Mouse (Mus musculus) left cerebral cortex, adult 9 months (tissue): ENCODE measurements around the gene Nrcam.

Experiments
- DNase-seq, 2 experiments: peaks; one replicate each; pipeline ENCODE4 v3.0.0; 2022; ENCODE audit warnings: low spot score in 2 of 2

The Nrcam gene

DNA sequence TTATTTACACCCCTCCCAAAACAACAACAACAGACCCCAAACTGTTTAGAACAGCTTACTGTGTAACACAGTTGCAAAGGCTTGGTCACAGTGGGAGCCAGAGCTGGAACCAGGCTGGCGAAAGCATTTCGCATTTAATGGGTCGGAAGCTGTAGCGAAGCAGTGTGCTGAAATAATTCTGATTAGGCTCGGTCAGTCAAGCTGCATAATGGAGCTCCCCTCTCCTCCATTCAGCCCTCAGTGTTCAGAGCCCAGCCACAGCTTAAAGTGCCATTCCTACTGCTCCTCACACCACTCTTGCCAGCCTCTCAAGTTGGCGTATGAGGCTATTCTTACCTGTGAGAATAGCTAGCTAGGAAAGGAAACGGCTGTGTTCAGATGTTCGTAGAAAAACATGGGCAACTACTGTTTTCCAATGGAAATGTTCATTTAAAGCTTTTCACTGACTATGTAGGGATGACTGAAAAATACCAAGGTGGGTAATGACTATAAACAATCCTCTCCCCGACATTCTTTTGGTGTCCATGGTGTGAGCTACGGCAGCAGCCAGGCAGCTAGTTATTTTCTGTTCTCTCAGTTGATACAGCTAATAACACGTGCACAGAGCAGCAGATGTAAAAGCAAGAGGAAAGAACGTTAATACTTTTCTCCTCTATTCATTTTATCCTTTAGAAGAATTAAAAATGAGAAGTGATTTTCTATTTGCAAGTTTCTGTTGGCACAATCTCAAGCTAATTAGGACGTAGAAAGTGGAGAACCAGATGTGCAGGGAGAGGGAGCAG is 108.6 kb downstream of the Nrcam start:
- DNase-seq: no peak

DNA sequence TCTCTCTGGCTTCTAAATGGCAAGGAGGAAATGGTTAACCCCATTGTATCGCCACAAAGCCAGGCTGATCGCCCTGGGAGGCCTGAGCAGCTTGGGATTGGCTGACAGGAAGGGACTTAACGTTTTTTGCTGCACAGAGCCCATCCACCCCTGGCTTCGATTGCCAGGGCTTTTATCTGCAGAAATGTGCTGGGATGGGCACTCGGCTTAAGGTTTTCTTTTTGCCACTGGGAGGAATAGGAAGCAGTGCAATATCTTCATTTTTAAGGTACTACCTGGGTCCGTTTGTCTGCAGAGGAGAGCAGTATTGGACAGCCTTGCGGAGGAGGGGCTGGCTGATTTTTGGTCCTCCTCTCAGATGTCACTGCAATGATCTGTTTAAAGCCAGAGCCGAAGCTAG is 110.2 kb downstream of the Nrcam start:
- DNase-seq: no peak

DNA sequence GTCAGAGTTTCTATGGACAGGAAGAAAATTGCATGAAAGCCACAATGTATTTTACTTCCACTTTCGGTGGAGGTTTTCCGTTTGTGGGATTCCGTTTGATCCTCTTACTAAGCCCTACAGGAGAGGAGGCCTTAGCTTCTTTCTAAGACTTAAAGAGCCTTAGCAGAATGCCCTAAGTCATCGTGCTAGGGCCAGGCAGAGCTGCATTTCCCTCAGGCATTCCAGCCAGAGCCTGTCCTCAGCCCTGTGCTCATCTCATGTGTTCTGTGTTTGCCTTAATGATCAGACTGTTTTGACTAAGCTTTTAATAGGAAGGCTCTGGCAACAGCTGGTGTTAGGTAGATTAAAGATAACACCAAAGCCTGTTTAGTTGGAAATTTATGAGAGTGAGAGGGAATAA is 111.5 kb downstream of the Nrcam start:
- DNase-seq: no peak

DNA sequence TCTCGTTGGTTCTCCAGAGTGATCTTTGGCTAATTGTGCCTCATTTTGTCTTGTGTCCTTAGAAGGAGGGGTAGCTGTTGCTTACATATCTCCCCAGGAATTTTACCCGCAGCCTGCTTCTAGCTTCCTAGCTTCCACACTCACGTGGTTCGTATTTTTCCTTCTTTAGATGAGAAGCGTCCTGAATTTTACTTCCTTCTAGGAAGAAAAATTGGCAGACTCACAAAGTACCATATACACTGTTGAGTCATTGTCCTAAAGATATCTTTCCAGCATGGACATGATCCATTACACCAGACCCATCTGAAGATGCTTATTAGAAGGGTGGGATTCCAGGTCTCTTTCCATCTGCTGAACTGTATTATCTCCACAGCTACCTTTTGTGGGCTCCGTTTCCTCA is 122.2 kb downstream of the Nrcam start:
- no peak for DNase-seq

DNA sequence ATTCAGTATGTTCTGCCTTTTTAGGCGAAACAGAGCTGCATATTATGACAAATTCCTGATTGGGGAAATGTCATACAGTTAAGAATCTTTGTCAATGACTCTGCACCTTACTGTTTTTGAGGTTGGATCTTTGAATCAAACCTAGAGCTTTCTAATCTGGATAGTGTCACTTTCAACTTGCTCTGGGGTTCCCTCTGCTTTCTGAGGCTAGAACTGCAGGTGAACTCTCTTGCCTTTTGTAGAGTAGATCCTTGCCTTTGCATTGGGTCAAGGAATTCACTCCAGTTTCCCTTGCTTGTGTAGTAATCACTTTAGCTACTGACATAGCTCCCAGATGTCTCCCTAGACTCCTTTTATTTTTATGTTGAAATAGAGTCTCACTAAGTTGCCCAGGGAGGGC is 123.1 kb downstream of the Nrcam start:
- DNase-seq: no peak

DNA sequence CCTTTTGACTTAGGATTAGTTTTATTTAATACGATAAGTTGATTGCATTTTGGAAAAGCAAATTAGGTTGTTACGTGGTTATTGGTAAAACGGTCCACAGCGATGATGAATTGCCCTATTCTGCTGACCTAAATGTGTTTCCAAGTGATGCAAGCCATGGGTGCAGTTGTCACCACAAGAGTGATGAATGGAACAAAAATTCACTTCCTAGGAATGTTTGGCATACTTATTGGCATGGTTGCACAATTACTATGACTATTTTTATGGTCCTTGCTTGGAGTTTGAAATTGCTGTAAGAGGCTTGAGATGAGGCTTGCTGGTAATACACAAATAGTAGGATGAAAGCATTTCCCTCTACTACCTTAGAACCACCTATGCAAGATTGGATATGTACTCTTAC is 125.1 kb downstream of the Nrcam start:
- DNase-seq: no peak

DNA sequence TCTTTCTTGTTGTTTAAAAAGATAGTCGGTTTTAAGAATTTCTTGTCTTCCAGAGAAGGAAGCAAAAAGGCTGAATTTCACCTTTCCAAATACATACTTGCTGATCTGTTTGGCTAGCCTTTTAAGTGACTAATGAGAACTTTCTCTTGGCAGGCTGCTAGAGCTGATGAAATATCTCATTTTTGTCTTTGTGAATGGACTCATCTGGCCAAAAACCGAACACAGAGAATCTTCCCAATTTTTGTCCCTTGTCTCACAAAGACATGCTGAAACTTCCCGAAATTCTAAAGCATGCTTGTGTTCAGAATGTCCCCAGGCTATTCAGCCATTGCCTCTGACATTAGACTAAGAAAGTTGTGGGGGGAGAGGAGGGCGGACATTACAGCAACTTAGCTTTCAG is 129.3 kb downstream of the Nrcam start:
- no peak for DNase-seq

DNA sequence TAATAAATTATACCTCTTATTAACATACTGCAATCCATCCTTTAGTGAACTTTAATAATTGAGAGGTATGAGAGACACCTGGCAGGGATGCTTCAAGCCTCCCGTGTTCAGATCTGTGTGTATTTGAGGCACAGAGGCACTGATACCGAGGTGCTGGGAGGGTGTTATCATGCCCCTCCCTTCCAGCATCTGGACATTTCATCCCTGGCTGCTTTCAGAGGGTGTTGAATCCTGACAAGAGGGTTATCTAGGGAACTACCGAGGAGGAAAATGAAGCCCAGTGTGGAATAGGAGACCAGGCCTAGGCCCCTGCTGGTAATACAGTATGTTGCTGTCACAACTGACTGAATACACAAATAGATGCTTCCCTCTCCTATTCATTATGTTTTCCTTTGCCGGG is 133.8 kb downstream of the Nrcam start:
- DNase-seq: no peak

DNA sequence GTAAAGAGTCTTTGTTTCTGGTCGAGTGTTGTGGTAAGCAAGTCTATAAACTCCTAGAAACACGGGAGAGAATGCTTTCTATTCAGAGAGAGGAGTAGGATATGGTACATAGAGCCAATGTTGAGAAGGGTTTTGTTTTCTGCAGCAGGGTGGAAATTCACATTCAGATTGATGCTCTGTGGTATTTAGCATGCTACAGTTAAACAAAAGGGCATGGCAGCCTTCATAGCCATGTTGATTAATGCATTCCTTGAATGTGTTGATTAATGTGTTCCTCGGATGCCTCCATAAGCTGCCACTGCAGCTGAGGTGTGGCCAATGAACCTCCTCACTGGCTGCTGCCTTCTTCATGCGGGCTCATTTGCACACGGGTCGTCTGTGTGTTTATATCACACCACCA is 134.3 kb downstream of the Nrcam start:
- no peak for DNase-seq

DNA sequence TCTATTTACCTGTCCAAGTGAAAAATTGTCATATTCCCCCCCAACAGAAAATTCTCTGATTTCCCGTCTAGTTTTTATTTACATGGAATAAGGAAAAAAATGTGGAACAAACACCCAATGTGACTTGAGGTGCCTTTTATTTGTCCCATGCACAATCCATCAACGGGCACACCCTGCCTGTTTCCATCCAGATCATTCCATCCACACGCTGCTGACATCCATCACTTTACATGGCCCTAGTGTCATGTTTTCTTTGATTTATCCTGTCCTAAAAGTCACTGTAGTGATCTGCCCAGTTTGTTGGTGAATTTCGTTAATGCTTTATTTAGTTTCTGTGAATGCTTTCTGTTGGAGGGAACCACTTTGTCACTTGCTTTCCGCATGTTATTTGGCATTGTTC is 142.4 kb downstream of the Nrcam start:
- DNase-seq: no peak

DNA sequence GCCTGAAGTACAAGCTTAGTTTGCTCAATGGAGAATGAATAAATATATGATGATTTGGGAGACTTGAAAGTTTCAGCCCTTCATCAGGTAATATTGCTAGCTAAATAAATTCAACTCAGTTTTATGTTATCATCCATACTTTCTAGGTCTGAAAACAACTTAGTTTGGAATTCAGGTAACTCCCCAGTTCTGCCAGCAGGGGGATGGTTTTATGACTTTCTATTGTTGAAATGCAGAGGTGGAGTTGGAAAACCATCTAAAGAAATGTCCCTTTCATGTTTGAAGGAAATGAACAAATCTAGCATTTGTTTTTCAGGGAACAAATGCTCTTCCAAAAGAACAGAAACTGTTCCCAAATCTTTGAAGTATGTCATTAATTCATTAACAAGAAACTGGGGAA is 146.7 kb downstream of the Nrcam start:
- DNase-seq: no peak

DNA sequence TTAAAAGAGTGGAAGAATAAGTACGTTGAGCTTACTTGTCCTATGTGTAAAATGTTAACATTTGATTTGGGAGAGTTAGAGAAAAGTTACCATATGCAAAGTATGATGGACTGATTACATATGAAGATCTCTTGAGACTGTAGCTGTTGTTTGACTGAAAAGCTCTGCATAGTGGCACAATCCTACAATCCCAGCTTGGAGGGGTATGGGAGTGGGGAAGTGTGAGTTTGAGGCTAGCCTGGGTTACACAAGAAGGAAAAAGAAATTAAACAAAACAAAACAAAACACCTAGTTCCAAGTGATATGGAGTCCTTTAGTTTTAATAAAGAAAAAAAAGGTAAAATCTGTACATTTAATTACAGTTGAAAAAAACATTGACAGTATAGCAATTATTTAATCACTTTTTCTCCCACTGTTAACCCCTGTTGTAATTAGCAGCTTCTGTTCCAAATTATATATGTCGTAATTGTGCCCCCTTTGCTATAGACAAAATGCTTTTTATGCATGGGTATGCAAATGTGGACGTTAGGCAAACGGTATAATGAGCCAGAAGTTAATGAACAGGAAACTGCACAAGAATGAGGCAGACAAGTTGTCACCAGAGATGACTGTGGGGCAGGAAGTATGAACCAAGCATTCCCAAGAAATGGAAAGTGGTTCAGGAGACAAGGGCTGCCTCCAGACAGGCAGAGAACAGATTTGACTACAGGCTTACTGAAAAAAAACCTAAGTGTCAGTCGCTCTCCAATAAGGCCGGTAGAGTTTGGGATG is 150.8 kb downstream of the Nrcam start:
- no peak for DNase-seq

DNA sequence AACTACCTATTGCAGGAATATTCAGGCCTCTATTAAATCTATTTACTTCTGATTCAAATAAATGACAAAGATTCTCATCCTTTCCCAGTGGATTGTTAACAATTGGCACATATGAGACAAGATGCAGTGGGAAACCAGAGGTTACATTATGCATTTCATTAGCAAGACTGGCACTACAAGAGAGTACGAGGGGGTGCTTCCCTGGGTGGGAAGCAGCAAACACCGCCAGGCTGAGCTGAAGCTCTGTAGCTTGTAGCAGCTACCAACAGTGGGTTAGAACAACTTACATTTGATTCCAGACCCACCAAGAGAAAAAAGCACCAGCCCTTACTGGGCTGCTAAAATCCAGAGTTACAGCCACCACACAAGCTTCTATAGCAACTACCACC is 151.3 kb downstream of the Nrcam start:
- DNase-seq: no peak

DNA sequence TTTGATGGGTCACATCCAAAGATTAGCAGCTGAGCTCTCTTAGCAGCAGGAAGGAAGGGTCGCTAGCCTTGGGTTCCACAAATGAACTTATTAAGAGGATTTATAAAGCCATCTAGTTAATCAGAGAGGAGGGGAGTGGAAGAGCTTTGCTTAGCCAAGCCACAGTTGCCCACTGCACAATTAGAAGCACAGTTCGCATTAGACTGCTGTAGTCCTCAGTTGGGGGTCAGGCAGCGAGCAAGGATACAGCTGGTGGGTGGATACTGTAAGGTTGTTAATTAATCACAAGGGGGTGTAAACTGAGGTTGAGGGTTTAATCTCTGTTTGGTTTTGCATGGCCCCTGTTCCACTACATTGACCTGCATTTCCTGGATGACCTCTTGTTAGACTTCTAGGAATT is 152.7 kb downstream of the Nrcam start:
- no peak for DNase-seq

DNA sequence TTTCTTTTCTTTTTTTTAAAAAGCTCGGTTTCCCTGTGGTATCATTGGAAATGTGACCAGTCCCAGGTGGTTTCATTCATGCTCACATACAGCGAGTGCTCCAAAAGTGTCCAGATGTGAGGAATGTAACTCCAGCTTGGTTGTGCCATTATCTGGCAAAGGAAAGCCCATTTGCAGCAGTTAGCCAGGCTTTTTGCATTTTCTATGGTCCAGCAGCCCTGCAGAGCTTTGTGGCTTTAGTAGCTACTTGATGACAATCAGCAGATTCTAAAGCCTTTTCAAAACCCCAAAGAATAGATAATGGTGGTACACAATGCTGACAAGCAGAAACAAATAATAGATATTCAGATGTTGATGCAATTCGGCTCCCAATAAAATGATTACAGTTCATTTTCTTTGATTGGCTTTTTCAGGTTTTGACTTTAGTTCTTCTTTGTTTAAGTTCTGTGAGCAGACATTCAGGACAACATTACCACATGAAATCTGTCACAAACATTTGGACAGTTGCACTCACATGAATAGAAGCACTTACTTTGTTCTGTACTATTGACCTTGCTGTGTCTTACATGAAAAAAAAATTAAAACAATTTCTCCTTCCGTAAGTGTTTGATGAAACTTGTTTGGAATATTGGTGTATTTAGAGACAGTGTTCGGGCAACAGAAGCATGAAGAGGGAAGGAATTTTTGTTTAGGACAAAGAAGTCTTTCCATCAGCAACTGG is 164.2 kb downstream of the Nrcam start:
- DNase-seq: no peak

DNA sequence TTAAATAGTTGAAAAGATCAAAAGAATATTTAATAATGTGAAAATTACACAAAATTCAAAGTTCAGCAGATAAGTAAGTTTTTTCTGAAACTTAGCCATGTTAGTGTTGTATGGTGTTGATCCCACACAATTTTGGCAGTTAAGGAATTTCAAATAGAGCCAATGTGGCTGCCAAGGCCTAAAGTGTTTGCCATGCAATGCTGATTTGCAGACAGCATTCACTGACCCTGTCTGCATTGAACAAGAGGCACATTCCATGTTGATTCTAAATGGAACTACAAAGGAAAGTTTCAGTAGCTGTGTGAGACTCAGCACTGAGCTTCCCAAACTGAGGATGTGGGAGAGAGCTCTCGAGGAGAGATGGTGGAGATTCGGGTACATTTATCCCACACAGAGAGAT is 169.1 kb downstream of the Nrcam start:
- no peak for DNase-seq

DNA sequence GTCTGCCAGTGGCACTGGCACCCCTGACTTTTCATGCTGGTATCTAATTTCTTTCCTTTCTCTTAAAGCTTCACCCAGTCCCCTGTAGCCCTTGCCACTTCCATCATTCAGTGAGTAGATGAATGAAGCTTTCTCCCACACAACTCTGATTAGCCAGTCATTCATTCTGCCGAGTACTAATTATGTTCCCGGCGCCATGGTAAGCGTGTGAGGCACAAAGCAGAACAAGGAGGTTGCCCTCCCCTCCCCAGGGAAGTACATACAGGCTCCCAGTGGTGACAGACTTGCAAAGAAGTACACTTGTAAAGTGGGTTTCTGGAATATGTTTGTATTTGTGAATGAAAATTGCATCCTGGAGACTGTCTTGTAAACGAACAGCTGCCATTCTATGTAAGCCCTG is 170.2 kb downstream of the Nrcam start:
- no peak for DNase-seq

DNA sequence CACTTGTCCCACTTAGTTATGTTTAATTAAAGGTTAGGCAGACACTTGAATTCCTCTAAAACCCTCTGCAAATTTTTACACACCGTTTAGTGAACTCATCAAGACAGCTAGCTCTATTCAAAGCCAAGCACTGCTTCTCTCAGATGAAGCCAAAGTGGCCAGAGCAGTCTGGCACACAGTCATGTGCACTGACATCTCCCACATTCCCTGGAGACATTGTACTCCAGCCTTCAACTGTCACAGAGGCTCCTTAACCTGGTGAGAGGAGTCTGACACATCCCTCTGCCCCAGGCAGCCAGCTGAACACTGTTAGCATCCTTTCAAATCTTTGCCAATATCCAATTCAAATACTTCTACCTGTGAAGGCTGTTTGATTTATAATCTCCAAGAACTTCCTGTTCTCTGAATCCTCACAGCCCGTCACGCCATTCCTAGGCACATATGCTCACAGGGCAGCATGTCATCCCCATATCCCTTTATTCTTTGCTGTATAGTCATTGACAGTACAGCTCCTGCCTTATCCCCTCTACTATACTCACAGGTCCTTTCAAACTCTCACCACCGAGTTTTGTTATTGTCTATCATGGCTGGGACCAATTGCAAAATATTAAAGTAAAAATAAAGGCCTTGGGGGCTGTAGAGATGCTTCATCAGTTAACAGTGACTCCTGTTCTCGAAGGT is 173.3 kb downstream of the Nrcam start:
- DNase-seq: no peak

DNA sequence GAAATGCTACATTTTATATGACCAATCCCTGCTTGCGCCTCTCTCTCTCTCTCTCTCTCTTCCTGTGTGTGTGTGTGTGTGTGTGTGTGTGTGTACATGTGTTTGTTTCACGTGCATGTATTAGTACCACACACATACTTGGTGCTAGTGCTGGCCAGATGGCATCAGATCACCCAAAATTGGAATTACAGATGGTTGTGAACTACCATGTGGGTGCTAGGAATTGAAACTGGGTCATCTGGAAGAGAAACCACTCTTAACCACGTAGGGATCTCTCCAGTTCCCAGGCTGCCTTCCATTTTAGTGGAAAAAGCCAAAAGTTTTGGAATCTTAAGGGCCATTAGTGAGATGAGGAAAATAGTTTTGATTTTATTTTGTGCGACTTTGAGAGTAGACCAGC is 175.1 kb downstream of the Nrcam start:
- peak in 1 of 2 experiments; percentile 33 for DNase-seq

DNA sequence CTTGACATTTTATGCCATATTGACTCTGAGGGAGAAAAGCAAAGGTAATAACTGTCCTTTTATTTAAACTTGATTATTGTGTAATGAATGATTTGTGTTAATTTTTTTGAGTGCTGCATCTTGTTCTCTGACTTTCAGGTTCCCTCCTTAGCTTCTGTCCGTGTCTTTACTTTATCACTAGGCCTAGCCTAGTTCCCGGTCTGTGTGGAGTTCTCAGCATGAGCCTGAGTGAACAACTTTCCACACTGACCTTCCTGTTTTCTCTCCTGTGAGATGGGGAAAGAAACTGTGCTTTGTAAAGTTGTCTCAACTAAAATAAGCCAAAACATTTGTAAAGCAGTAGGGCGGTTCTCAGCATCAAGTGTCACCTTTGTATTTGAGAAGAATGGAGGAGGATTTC is 179.9 kb downstream of the Nrcam start:
- DNase-seq: no peak

DNA sequence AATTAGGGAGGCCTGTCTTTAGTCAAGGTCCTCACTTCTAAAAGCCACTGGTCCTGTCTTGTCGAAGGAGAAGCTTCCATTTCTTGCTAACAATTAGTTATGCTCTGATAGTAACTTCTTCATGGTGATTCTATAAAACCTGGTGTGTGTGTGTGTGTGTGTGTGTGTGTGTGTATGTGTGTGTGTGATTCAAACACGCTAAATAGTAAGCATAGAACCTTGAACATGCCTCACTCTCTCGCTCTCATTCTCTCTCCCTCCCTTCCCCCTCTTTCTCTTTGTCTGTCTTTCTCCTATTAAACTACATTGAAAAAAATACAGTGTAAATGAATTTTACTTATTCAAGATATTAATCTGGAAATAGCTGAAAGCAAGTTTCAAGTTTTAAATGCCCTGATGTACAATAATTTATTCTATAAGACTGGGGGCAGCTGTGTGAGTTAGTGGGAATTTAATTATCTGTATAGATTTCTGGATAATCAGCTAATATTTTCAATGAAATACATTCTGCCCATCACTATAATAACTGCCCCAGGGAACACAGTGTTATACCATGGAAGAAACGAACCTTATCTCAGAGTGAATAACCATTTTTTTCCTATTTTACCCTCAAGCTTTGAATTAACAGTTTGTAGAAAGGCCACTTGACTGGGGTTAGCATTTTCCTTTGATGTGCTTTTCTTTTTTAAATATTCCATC is 180.9 kb downstream of the Nrcam start:
- DNase-seq: no peak

DNA sequence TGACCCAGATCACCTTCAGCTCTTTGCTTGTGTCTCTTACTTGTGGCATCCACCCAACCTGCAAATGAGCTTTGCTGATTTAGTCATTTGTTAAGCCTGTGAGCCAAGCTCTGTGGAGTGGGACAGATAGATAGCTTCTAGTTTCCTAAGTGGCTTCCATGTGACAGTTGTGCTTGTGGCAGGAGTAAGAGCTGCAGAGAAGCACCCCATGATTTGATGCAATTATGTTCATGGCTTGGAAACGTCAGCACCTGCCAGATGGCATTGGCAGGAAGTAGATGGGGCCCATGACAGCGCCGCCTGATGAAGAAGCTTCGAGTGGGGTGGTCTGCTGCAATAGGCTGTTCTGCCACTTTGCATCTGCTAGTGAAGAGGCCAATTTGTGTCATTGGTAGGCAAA is 186.4 kb downstream of the Nrcam start:
- no peak for DNase-seq
